Mouse (Mus musculus) spleen, postnatal 4 days (tissue): ENCODE measurements around the gene Cd302.

ENCODE experiments used
- DNase-seq, 2 experiments: peaks; one replicate each; pipeline ENCODE4 v3.0.0; 2022; ENCODE audit warnings: low spot score in 2 of 2

Cd302 gene

GRCm38 (mm10) chr2:60253506-60253905, 30.8 kb downstream of the Cd302 start:
- no peak for DNase-seq

GRCm38 (mm10) chr2:60252782-60253181, 31.5 kb downstream of the Cd302 start:
- no peak for DNase-seq

DNA sequence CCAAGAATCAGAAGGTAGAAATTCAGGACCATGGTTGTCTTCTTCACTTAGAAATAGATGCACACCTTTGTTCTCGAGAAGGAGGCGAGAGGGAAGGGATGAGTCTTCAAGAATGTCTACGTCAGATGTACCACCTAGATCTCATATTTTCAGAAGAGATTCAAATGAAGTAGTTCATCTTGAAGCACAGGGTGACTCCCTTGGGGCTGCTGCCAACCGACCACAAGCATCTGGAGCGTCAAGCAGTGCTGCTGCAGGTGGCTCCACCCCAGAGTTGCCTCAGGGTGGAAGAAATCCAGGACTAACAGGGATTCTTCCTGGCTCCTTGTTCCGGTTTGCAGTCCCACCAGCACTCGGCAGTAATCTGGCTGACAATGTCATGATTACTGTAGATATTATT, 49.8 kb downstream of the Cd302 start:
- DNase-seq = no peak

- no peak for DNase-seq
Observed at GRCm38 (mm10) chr2:60233147-60233546, 51.1 kb downstream of the Cd302 start.

DNA sequence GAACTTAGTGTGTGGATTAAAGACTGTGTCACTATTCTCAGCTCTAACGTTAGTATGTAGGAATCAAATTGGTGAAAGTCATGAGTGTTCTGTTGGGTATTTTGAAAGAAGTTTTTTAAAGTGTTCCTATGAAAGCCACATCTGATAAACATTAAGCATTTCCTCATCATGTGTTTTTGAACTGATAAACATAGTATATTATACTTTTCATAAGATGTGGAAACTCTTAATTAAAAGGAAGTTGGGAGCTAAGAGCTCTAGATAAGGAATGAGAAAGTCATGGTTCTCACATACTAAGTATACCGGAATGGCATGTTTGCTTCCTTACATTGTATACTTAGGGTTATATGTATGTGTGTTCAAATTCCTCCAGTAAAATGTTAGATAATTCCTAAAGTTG, 53.9 kb downstream of the Cd302 start:
- no peak for DNase-seq

DNA sequence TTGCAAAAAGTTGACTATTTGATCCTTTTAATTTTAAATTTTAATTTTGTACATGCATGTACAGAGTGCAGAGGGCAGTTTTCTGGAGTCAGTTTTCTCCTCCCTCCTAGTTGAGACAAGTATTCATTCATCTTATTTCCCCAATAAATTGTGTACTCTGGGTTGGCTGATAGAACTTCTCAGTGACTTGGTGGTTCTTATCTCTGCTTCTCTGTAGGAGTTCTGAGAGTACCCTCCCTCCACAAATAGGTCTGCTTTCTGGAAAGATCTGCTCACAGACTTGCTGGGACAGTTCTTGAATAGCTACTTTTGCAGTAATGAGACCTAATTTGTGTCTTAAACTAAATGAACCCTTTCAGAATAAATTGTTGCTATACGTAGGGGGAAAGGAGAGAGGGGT, 55.8 kb downstream of the Cd302 start:
- no peak for DNase-seq

DNA sequence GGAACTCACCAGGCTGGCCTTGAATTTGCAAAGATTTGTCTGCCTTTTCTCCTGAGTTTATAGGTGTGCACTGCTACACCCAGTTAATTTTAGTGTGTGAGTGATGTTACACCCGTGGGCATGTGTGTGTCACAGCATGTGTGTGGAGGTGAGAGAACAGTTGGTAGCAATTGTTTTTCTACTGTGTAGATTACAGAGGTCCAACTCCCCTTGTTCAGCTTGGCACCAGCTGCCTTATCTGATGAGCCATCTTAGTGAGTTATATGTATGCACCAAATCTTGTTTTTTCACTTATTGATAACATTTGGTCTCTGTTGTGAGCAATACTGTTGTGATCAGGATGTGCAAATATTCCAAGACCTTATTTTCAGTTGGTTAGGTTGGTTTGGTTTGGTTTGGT, 60.8 kb downstream of the Cd302 start:
- DNase-seq = no peak

GRCm38 (mm10) chr2:60221954-60222353, 62.3 kb downstream of the Cd302 start:
- DNase-seq = no peak

DNA sequence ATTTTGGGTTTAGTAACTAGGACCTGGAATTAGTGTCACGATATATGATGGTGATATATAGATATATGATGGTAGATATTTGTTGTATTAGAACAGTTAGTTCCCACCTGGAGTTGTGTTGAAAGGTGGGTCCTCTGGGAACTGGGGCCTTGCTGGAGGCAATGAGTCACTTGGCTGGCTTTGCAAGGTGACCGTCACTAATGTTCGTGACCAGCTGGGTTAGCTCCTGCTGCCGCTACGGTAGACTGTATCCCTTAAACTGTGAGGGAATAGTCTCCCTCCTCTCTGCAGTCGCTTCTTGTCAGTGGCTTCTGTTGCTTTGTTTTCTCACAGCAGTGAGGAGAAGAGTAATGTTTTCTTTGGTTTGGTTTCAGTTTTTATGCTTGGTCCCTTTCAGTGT, 63.1 kb downstream of the Cd302 start:
- DNase-seq = no peak

DNA sequence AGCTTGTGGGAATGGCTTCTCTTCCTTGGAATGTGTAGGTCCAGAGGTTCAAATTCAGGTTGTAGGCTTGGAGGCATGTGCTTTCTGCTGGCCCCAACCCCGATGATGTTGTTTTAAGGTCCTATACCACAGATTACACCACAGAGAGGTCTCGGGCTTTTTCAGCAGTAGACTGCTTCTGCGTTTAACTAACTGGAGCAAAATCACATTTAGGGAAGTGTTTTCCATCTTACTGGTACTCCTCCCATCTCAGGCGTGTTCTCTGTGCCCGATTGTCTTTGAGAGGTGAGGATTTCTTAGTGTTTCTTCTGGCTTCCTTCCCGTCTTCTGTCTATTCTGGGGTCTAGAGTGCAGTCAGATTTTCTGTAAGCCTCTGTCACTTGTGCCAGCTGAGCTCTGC, 66.7 kb downstream of the Cd302 start:
- DNase-seq = no peak

- DNase-seq = no peak
Observed at GRCm38 (mm10) chr2:60216547-60217153, 67.6 kb downstream of the Cd302 start.

GRCm38 (mm10) chr2:60214683-60215082, 69.6 kb downstream of the Cd302 start:
- no peak for DNase-seq

DNA sequence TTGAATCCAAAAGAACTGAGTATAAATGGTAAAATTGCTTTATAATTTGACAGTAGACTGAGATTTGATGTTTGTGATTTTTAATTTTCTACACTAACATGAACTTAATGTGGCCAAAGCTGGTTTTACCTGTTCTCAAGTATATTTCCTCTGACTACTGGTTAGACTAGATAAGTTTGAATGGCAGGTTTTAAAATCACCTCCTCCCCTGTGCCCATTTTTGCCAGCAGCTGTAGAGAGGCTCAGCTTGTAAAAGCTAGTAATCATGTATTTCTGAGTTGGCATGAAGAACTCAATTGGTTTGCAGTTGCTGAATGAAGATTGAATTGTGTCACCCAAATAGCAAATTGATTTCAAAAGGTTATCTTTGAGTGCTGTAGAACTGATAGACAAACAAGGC, 71.8 kb downstream of the Cd302 start:
- DNase-seq = no peak

- DNase-seq = no peak
Observed at GRCm38 (mm10) chr2:60210821-60211220, 73.5 kb downstream of the Cd302 start.

GRCm38 (mm10) chr2:60209703-60210651, 74.3 kb downstream of the Cd302 start, which contains the start of the genes Baz2b and March7:
Gene Baz2b (minus strand): TSS chr2:60209839.
Gene March7 (plus strand): TSS chr2:60209887.
- peak; percentile 88 to 95 for DNase-seq

DNA sequence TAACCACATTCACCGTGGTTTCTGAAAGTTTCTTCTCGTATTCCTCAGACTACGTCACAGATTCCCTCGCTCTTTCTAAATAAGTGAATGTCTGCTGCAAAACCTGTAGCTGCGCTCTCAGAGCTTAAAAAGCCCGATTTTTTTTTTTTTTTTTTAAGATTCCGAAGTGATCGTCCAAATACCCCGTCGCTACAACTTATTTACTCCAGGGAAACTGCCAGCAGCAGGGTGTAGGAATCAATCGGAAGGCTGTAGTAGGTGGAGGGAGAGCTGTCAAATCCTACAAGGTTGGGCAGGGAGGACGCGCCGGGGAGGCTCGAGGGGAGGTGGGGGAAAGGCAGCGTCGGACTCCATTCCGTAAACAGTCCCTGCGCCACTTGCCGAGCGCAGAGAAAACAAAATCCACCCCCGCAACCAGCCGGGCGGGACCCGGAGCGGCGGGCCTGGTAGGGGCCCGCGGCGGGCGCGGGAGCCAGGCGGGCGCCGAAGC, 75.1 kb downstream of the Cd302 start:
- peak; percentile 60 to 83 for DNase-seq

- DNase-seq = no peak
Observed at GRCm38 (mm10) chr2:60205795-60206194, 78.5 kb downstream of the Cd302 start.

- DNase-seq = no peak
Observed at GRCm38 (mm10) chr2:60204162-60204561, 80.1 kb downstream of the Cd302 start.

DNA sequence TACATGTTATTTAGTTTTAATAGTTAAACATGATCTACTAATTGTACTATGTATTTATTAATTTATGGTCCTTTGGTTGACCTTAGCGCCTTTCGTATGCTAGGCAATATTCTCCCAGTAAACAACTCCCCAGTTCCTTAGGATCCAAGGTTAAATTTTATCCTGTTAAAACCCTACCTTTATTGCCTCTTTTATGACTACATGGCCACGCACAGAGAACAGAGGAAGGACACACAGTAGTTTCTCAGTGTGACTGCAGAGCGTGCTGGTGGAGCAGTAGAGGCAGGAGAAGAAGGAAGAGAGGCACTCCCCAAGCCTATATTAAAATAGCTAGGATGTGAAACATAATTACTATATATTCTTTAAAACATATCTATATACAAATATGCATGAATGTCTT, 80.6 kb downstream of the Cd302 start:
- no peak for DNase-seq

- no peak for DNase-seq
Observed at GRCm38 (mm10) chr2:60202900-60203530, 81.3 kb downstream of the Cd302 start.
